Mouse (Mus musculus) lung, postnatal 25 days (tissue): ENCODE data around the gene Sp6.

ENCODE experiments used
- DNase-seq: peaks from one replicate; pipeline ENCODE4 v3.0.0; 2022; ENCODE audit warnings: low spot score

Gene Sp6

DNA sequence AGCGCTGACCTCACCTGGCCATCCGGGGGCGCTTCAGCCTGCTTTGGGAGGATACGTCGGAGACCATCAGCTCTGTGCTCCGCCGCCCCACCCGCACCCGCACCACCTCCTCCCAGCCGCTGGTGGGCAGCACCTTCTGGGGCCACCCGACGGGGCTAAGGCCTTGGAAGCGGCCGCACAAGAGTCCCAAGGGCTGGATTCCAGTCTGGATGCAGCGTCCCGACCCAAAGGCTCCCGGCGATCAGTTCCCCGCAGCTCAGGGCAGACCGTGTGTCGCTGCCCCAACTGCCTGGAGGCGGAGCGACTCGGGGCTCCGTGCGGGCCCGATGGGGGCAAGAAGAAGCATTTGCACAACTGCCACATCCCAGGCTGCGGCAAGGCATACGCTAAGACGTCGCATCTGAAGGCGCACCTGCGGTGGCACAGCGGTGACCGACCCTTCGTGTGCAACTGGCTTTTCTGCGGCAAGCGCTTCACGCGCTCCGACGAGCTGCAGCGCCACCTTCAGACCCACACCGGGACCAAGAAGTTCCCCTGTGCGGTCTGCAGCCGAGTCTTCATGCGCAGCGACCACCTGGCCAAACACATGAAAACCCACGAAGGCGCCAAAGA, 8.8 kb downstream of the Sp6 start:
- peak; percentile 77 for DNase-seq

DNA sequence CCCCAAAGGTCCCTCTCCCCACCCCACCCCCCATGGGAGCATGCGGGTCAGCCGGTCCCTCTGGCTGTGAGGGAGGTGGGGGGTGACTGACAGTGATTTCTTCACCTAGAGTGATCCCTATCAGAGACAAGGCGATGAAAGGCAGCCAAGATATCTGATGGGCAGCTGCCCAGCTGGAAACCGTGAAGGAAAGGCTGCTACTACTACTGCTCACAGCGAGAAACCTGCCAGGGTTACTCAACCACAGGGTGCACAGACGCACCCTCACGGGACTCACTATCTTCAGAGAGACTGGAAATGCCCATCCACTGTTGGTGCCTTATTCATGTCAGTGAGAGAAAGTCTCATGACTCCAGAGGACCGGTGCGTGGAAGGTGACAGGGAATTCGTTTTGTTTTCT, 11.8 kb downstream of the Sp6 start:
- no peak for DNase-seq

DNA sequence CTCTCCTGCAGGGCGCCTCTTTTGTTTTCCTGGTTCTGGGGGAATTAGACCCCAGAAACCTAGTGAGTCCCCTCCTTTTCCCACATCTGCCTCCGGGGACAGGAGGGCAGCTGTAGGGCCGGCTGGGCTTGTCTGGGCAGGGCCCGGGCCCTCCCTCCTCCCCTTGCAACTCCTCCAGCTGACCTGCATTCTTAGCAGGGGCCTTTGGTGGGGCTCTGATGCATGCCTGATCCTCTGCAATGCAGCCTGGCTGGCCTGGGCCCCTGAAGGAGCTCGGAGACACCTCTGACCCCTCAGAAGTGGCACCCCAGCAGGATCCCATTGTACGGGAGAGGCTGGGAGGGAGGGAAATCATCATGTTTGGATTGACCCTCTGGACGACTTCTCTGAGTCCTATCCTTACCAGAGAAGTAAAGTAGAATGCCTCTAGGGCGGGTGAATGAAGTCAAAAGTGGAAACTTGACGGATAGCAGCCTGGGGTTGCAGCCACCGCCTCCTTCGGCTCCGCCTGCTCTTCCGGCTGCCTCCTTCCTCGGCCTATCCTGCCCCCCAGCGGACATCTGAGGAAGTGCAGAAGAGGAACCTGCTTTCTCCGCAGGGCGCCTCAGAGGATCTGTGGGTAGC, 12.6 kb downstream of the Sp6 start:
- peak; percentile 91 for DNase-seq

DNA sequence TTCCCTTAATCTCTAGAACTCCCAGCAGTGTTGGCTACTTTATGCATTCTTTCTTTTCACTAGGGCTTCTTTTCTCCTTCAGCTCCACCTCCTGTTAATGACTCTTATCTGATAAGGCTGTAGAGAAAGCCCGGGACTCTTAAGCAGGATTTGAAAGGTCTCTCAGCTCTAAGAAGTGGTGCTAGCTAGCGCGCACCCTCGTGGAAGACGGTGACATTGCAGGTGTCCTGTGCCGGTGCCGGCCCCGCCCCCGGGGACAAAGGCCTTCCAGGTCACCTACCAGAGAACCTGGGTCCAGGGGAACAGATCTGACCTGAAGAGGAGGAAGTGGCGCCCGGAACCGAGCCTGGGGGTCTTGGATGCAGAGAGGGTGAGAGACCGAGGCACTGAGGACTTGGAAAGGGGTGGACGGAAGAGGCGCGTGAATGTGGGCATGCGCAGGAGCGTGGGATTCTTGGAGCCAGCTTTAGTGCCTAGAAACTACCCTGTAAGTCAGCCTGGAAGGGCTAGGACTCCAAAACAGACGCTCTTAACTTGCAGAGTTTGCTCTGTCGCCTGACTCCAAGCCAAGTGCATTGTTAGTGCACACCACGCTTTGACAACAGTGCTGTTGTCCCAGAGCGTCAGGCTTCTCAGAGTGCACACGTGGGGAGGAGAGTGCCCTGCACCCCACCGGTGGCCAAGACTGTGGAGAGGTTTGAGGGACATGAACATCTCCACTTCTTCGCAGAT, 16.7 kb downstream of the Sp6 start, which contains the start of gene Scrn2:
Scrn2 (plus strand) TSS at position 253 of the 732 bp plus-strand sequence.
- DNase-seq: peak; percentile 87

DNA sequence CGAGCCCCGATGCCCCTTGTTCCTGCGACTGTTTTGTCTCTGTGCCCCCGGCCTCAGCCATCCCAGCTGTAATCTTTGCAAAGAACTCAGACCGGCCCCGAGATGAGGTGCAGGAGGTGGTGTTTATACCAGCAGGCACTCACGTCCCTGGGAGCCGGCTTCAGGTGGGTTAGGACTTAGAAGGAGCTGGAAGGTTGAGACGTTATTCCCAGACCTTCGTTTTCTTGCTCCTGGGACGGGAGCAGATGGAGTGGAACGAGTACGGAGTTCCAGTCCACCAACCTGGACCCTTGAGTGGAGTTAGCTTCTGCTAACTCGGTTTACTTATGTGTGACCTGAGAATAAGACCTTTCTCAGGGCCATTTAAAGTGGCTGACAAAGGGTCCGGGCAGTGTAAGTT, 17.2 kb downstream of the Sp6 start:
- DNase-seq: no peak

DNA sequence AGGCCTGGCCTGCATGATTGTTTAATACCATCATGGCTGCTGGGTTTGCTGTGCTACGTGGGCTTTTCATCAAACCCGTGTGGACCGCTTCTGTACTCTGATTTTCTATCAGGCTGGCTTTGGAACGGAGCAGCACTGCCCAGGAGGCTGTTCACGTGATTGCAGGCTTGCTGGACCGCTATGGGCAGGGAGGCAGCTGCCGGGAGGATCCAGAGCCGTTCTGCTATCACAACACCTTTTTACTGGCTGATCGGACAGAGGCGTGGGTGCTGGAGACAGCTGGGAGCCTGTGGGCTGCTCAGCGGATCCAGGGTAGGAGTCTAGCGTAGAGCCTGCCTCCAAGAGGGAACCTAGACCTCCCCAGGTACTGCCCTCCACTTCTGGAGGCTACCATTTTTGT, 18.8 kb downstream of the Sp6 start:
- DNase-seq: no peak

DNA sequence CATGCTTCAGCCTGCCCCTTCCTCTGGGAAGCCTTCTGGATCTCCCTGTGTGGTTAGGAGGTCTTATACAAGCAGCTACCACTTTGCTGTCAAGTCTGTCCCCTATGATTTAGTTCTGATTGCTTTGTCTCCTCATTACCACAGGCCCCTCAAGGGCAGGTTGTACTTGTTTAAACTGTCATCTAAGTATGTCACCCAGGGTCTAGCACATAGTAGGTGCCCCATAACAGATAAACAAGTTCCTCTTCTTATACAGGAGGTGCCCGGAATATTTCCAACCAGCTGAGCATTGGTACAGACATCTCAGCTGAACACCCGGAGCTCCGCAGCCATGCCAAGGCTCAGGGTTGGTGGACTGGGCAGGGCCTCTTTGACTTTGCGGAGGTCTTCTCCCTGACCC, 19.3 kb downstream of the Sp6 start:
- no peak for DNase-seq

DNA sequence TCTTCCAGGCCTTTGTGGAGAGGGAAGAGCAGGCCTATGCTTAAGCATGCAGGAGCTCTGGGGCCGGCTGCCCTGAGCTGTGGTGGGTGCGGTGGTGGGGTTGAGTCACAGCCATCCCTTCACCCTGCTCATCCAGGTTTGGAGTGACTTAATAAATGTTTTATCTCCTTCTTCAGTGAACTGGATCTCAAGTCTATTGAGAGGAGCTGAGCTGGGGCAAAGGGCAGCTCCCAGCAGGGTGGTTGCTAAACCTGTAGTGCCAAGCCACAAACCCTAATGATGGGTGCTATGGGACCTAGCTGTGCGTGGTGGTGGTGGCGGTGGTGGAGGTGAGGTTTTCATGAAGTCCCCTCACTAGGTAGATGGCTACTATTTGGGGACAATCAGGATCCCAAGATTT, 20.6 kb downstream of the Sp6 start:
- DNase-seq: no peak

DNA sequence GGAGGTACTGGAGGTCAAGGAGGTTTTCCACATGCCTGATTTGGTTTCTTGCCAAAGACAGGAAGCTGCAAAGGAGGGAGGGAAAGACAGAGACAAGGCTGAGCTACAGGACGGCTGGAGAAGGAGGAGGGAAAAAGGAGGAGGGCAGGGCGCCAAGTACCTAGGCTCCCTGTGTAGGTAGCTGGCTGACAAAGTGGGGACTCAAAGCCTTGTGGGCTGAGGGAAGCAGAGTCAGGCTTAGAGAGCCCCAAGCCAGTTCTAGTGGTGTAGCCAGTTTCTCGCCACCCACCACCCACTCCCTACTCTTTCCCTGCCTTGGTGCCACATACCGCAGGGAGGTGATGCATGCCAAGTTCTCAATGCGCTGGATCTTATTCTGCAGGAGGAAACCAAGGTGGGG, 22.9 kb downstream of the Sp6 start:
- DNase-seq: no peak

DNA sequence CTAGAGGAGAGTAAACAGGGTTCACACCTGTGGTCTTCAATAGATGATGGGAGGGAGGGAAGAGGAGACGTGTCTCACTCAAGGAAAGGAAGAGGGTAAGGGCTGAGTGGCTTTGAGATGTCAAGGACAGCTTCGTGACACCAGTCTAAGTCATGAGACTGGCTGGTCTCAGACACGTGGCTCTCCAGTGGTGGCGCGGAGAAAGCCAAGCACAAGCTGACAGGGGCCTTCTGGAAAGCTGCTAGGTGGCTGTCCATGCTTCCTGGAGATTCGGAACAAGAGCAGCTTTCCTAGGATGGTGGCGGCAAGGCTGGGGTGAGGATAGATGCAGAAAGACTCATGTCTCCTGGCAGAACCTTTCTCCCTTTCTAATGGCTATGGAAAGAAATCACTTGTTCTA, 25.7 kb downstream of the Sp6 start:
- DNase-seq: no peak

DNA sequence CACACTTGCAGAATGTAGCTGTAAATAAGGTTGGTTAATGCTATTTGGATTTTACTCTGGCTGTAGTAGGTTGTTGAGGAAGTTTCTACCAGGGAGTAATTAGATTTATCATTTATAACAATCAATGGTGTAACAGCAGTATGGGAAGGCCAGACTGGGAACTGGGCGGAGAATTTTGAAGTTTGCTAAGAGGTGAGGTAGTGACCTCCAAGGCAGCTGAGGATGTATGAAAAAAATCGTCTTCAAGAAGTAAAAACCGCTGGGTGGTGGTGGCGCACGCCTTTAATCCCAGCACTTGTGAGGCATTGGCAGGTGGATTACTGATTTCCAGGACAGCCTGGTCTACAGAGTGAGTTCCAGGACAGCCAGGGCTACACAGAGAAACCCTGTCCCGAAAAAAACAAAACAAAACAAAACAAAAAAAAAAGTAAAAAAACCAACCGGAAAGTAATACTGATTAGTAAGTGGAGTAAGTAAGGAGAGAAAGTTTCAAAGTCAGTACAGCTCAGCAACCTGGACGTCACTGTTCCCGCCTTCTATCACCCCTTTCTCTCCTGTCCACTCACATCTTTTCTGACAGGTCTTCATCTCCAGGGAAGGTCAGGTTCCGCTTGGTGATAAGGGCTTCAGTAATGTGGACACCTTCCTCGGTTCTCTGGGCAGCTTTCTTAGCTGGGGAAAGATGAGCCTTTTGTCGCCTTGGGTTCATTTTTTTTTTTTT, 27.3 kb downstream of the Sp6 start:
- no peak for DNase-seq

DNA sequence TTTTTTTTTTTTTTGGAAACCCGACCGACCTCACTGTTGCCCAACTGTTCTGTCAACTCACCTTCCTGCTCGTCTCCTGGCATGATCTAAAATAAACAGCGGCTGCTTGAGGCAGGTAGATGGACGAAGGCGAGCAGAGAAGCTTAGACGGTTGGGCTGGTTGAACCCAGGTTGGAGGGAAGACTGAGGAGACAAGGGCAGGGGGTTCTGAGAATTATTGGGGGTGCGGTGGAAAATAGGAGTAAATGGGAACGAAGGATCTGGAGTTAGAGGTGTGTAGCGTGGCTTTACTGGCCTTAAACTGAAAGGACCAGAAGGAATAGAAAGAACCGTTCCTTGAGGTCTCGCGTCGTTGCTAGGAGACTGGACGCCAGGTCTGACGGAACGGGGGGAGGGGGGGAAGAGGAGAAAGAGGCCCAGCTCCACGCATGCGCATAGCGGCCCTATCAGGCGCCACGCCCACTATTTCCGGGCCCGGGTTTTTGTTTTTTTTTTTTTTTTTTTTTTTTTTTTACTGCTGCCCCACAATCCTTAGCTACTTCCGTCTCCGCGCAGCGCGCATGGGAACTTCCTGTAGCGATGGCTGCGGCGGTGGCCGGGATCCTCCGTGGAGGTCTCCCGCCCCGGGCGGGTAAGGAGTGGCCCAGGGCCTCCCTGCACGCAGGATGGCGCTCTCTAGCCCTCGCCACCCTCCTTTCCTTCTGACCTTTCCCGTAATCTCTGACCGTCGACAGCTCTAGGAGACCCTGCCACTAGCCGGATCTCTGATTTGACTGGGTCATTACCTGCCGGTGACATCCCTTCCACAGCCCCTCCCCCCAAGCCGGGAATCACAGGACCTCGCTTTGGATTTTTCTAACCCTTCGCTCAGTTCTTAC, 28.1 kb downstream of the Sp6 start, which contains the start of the genes Lrrc46 and Mrpl10:
Lrrc46 (minus strand) TSS at position 386 of the 878 bp plus-strand sequence.
Mrpl10 (plus strand) TSS at position 539 of the 878 bp plus-strand sequence.
- DNase-seq: peak; percentile 88

DNA sequence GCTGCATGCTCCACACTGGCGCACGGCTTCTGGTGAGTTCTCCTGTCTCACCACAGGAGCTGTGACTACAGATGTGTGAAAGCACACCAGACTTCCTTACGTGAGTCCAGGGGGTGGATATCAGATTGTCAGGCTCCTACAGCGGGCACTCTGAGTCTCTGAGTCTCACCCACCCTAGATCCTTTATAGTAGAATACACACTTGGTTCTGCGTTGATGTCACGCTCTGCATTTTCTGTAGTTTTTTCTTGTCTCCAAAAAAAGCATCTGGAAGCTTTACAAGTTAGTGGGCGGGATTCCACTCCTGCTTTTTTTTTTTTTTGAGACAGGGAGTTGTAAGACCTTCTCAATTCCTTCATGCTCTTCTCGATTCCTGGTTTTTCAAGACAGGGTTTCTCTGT, 31.7 kb downstream of the Sp6 start:
- no peak for DNase-seq

DNA sequence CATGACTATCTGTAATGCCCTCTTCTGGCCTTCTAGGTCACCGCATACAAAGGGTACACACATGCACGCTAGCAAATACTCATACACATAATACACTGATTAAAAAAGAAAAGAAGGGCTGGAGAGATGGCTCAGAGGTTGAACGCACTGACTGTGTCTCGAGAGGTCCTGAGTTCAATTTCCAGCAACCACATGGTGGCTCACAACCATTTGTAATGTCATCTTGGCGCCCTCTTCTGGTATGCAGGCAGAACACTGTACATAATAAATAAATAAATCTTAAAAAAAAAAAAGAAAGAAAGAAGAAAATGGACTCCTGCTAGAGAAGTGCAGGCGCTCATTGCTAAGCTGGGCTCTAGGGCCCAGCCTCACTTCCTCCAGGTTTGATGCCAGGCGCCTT, 32.7 kb downstream of the Sp6 start:
- no peak for DNase-seq

DNA sequence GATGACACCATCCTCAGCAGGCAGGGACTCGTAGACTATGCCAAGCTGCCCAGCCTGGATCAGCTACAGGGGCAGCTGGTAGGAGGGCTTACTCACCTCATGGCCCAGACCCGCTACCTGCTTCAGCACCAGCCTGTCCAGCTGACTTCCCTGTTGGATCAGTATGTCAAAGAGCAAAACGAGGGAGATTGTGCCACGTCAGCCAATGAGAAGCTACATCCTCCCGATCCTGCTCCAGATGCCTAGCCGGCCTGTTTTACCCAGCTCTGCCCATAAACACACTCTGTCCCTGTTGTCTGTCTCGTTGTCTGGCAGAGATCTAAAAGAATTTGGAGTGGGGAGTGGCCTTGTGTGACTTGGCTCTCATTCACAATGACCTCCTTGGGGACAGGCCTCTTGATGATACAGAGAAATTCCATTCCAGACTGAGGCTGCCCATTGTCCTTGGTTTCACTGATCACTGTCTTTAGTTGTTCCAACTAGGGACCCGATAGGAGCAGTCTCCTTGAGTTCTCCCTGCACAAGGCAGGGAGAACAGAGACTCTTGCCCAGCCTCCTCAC, 35.0 kb downstream of the Sp6 start:
- DNase-seq: no peak

DNA sequence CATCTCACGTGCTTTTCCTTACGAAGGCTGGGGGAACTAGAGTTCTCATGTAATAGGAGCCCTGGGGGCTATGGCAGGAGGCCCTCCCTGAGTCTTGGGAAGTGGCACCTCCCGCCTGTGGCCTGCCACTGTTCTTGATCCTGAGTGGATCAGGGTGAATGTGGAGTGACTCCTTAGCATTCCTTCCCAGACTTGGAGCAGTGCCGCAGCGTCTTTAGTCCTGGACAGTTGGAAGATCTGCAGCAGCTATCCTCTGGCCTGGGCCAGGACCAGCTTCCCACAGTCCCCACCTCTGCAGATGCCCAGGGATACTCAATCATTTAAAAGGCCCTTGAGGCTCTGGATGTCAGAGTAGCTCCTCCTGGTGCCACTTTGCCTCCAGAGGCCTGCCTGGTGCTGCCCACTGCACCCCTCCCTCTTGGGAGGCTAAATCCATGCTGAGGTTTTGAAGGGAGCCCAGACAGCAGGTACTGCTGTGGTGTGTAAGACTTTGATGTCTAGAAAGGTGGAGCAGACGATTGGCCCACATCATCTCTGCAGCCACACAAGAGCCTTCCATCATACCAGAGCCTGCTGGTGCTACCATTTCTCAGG, 36.4 kb downstream of the Sp6 start:
- no peak for DNase-seq

DNA sequence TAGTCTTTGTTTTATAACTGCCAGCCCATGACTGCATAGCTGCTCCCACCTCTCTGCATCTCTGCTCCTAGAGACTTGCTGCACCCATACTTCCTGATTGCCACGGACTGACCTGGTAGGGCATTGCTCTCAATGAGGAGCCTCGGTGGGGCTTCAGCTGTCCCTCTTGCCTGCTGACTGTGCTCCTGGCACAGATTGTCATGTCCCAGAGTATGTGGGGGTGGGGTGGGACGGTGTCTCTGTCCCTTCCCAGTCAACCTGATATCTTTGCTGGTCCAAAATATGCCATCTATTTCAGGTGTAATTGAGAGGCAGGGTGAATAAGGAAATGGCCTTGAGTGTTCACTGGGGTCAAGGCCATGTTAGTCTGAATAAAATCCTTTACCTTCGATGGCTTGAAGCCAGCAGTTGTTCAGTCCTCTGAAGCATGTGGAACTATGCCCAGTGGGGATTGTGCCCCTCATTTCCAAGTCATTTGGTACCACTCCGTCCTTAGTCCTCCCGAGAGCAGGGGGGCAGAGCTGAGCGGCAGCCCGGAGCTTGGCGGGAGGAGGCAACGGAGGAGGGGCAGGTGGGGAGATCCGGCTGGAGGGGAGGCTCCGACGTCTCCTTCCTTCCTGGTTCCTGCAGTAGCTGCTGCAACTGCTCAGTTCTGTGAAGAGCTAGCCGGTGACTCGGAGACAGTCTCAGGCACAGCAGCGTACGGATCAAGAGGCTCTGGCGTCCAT, 37.2 kb downstream of the Sp6 start, which contains the start of gene Osbpl7:
Osbpl7 (plus strand) TSS at position 413 of the 728 bp plus-strand sequence.
- DNase-seq: peak; percentile 80

DNA sequence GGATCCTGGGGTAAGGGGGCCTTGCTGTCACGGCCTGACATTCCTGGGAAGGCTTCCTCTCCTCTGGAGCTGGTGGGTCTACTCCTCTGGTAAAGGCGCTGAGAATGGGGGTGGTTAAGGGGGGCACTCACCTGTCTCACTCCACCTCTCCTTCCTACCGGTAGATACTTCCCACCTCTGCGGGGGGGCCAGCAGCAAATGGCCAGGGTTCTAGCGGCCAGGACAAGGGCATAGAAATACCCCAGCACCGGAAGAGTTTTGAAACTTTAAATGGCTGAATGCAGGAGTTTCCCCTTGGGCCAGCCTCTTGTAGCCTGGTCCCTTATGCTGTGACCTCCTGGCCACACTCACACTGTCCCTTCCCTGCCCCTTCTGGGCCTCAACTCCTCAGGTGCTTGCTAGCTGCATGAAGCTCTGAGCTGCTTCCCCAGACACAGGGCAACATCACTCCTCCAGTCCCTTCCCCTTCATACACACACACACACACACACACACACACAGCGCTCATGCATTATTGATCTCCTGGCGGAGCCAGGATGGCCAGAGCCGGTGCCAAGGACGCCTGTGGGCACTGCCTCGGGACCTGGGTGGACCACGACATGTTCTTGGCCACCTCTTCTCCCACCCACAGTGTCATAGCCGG, 37.9 kb downstream of the Sp6 start:
- no peak for DNase-seq

DNA sequence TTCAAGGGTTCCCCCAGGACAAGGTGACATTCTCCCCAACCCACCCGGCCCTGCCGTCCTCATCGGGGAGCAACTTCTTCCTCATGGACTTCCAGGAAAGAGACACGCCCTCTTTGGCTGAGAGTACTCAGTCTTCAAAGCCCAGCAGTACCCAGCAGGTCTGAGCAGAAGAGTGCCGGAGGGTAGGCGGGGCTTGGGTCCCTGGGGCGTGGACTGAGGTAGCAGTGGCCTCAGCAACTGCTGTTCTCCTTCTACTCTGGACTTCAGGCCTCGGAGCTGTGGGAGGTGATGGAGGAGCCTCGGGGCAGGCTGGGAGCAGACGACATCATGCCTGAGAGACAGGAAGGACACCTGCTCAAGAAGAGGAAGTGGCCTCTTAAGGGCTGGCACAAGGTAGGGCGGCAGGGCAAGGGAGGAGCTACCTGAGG, 39.0 kb downstream of the Sp6 start:
- peak; percentile 79 for DNase-seq
